Mouse (Mus musculus) layer of hippocampus, postnatal 10 days (tissue): Measurements from ENCODE around the gene Izumo2. TPM values are rescaled to one million over a fixed set of nuclear protein-coding genes. Genes with fewer than 3 reads are reported as not detected.
"Not testable (repeated sequence)": the region's sequence is repeated elsewhere in the genome, so short reads cannot be mapped to it uniquely, and the experiment has no call there.

Source experiments
- DNase-seq, 2 experiments: peaks; one replicate each; pipeline ENCODE4 v3.0.0; 2021; ENCODE audit warnings: low spot score in 2 of 2
- total RNA-seq, 2 experiments: library from RNA; stranded (reverse); gene quantifications; 2 replicates each; pipeline ENCODE4 v1.2.3; 2021

Gene Izumo2
- total RNA-seq, 2 experiments from 2014 or later = not detected

- peak in 1 of 2 experiments; percentile 27 for DNase-seq
Observed at GRCm38 (mm10) chr7:44697191-44697710, 11.3 kb upstream of the Izumo2 start.

GRCm38 (mm10) chr7:44697980-44698379, 10.6 kb upstream of the Izumo2 start:
- no peak for DNase-seq

- DNase-seq = peak; percentile 54 to 62
Observed at GRCm38 (mm10) chr7:44701921-44702320, 6.6 kb upstream of the Izumo2 start.

- DNase-seq = no peak
Observed at GRCm38 (mm10) chr7:44702985-44703384, 5.6 kb upstream of the Izumo2 start.

- peak; percentile 65 to 66 for DNase-seq
Observed at GRCm38 (mm10) chr7:44704363-44704762, 4.2 kb upstream of the Izumo2 start.

- no peak for DNase-seq
Observed at GRCm38 (mm10) chr7:44705086-44705485, 3.5 kb upstream of the Izumo2 start.

GRCm38 (mm10) chr7:44706322-44706721, 2.2 kb upstream of the Izumo2 start:
- DNase-seq = no peak

GRCm38 (mm10) chr7:44707169-44707675, 1.3 kb upstream of the Izumo2 start:
- no peak for DNase-seq

GRCm38 (mm10) chr7:44708093-44708492, 449 bp upstream of the Izumo2 start:
- DNase-seq = not testable (repeated sequence)

- DNase-seq = no peak
Observed at GRCm38 (mm10) chr7:44709881-44710280, 1.3 kb downstream of the Izumo2 start.

GRCm38 (mm10) chr7:44722058-44722457, 13.5 kb downstream of the Izumo2 start:
- no peak for DNase-seq

- peak; percentile 19 to 43 for DNase-seq
Observed at GRCm38 (mm10) chr7:44724316-44724715, 15.8 kb downstream of the Izumo2 start.

GRCm38 (mm10) chr7:44726343-44726742, 17.8 kb downstream of the Izumo2 start:
- no peak for DNase-seq

GRCm38 (mm10) chr7:44727151-44727550, 18.6 kb downstream of the Izumo2 start:
- DNase-seq = no peak

GRCm38 (mm10) chr7:44728082-44728975, 19.8 kb downstream of the Izumo2 start:
- no peak for DNase-seq

- DNase-seq = no peak
Observed at GRCm38 (mm10) chr7:44733723-44734122, 25.2 kb downstream of the Izumo2 start.

GRCm38 (mm10) chr7:44741361-44741760, 32.8 kb downstream of the Izumo2 start:
- DNase-seq = no peak

GRCm38 (mm10) chr7:44744270-44744669, 35.7 kb downstream of the Izumo2 start:
- DNase-seq = no peak

GRCm38 (mm10) chr7:44745076-44745475, 36.5 kb downstream of the Izumo2 start:
- peak; percentile 74 to 81 for DNase-seq

GRCm38 (mm10) chr7:44747115-44747514, 38.6 kb downstream of the Izumo2 start:
- DNase-seq = no peak

- DNase-seq = peak; percentile 86 to 90
Observed at GRCm38 (mm10) chr7:44748101-44749044, 39.8 kb downstream of the Izumo2 start, which contains the start of gene Vrk3. TSS of gene Vrk3 (plus strand) at chr7:44748413.
